Mouse (Mus musculus) CH12.LX (cell line): ENCODE data around the gene Gfm2.
"Not testable (repeated sequence)": the region's sequence is repeated elsewhere in the genome, so short reads cannot be mapped to it uniquely, and the experiment has no call there.

Source experiments
- CTCF ChIP-seq, 2 experiments: IDR thresholded peaks in 1 of 2; conservative IDR thresholded peaks in 1 of 2; 2 replicates each; pipeline ENCODE4 v1.5.1; 2011 to 2012; ENCODE audit warnings: low read depth in 2 of 2, low read length in 2 of 2, improper control_type of control experiment in 1 of 2, inconsistent platforms in 1 of 2, mild to moderate bottlenecking in 1 of 2, moderate library complexity in 1 of 2
- E2F4 ChIP-seq: IDR thresholded peaks from 2 replicates; pipeline ENCODE4 v1.6.1; 2011; ENCODE audit warnings: low read depth, low read length, improper control_type of control experiment; ENCODE audit not compliant: insufficient replicate concordance
- MAZ ChIP-seq: IDR thresholded peaks from 2 replicates; pipeline ENCODE4 v1.6.1; 2012; ENCODE audit warnings: low read depth, mild to moderate bottlenecking, inconsistent platforms, low read length, improper control_type of control experiment, moderate library complexity
- MXI1 ChIP-seq: IDR thresholded peaks from 2 replicates; pipeline ENCODE4 v1.6.1; 2011; ENCODE audit warnings: mild to moderate bottlenecking, low read depth, low read length, improper control_type of control experiment
- POLR2AphosphoS2 ChIP-seq: IDR thresholded peaks from 2 replicates; pipeline ENCODE4 v1.6.1; 2011; ENCODE audit warnings: low read depth, low read length, improper control_type of control experiment
- UBTF ChIP-seq: IDR thresholded peaks from 2 replicates; pipeline ENCODE4 v1.6.1; 2012; ENCODE audit warnings: low read depth, mild to moderate bottlenecking, inconsistent platforms, low read length, improper control_type of control experiment, moderate library complexity
- ZNF384 ChIP-seq: IDR thresholded peaks from 2 replicates; pipeline ENCODE4 v1.6.1; 2012; ENCODE audit warnings: low read depth, low read length, improper control_type of control experiment, inconsistent platforms

DNA sequence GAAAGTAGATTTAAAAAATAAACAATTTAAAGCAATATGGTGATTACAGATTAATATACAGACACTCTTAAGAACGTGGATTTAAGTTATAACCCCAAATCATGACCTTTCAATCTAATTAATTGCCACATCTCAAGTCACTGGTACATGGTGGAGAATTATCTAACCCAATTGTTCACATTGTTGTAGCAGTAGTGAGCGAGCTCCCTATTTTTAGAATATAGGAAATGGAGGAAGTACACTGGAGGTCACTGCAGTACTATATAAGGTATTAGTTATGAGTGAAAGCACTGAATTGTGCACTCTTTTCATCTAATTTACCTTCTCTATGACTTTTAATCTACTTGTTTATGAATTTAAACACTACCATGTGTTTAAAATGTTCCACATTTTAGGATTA is 7.3 kb upstream of the Gfm2 start:
- TF ChIP-seq POLR2AphosphoS2; E2F4; CTCF (conservative IDR thresholded peaks at IDR 0.05 in 1 of 2, IDR thresholded peaks at IDR 0.05 in 1 of 2; ENCODE audit: low read depth in 2 of 2, low read length in 2 of 2); MAZ; UBTF; MXI1; ZNF384: not testable (repeated sequence)
